Mouse (Mus musculus) MEL (cell line): ENCODE data around the gene Atp8a1. TPM values are rescaled to one million over a fixed set of nuclear protein-coding genes. Genes with fewer than 3 reads are reported as not detected.

Experiments
- DNase-seq: peaks from one replicate; pipeline ENCODE4 v3.0.0; 2011; ENCODE audit warnings: low read depth, low spot score
- H3K27ac ChIP-seq: 2 replicates; pipeline ENCODE4 v1.5.1; 2012; ENCODE audit warnings: low read depth, mild to moderate bottlenecking, control low read depth, low read length, moderate library complexity; ENCODE audit not compliant: control insufficient read depth
- H3K27me3 ChIP-seq, 2 experiments: fragments of 150-350 bp in 1 of 2; sonication (generic) in 1 of 2; 2 replicates each; pipeline ENCODE4 v1.6.1; 2012; ENCODE audit warnings: low read length in 2 of 2, mild to moderate bottlenecking in 2 of 2, improper control_type of control experiment in 1 of 2, moderate library complexity in 1 of 2; ENCODE audit not compliant: insufficient read depth in 2 of 2, control insufficient read depth in 1 of 2
- H3K36me3 ChIP-seq, 2 experiments: 2 replicates each; pipeline ENCODE4 v1.6.1; 2012 to 2014; ENCODE audit warnings: low read length in 2 of 2, improper control_type of control experiment in 1 of 2, inconsistent platforms in 1 of 2, mild to moderate bottlenecking in 1 of 2; ENCODE audit not compliant: insufficient read depth in 2 of 2, control insufficient read depth in 1 of 2
- H3K4me1 ChIP-seq, 2 experiments: fragments of 150-350 bp in 1 of 2; sonication (generic) in 1 of 2; 2 replicates each; pipeline ENCODE4 v1.6.1; 2012; ENCODE audit warnings: low read length in 2 of 2, improper control_type of control experiment in 1 of 2, mild to moderate bottlenecking in 1 of 2; ENCODE audit not compliant: insufficient read depth in 2 of 2, control insufficient read depth in 1 of 2
- H3K4me3 ChIP-seq, 2 experiments: fragments of 150-350 bp in 1 of 2; sonication (generic) in 1 of 2; 2 replicates each; pipeline ENCODE4 v1.5.1; 2012; ENCODE audit warnings: low read depth in 2 of 2, low read length in 2 of 2, mild to moderate bottlenecking in 2 of 2, moderate library complexity in 2 of 2, control low read depth in 1 of 2, improper control_type of control experiment in 1 of 2; ENCODE audit not compliant: control insufficient read depth in 1 of 2, insufficient read depth in 1 of 2
- H3K79me2 ChIP-seq: 2 replicates; pipeline ENCODE4 v1.6.1; 2012; ENCODE audit warnings: mild to moderate bottlenecking, low read length, moderate library complexity; ENCODE audit not compliant: control insufficient read depth, poor library complexity, insufficient read depth
- H3K9ac ChIP-seq: 2 replicates; pipeline ENCODE4 v1.6.1; 2012; ENCODE audit warnings: low read depth, mild to moderate bottlenecking, control low read depth, low read length, moderate library complexity; ENCODE audit not compliant: control insufficient read depth, poor library complexity, severe bottlenecking
- H3K9me3 ChIP-seq: fragments of 150-350 bp; sonication (generic); replicated peaks from 2 replicates; pipeline ENCODE4 v1.6.1; 2012; ENCODE audit warnings: mild to moderate bottlenecking, low read length, improper control_type of control experiment, moderate library complexity; ENCODE audit not compliant: insufficient read depth
- BHLHE40 ChIP-seq: IDR thresholded peaks from 2 replicates; pipeline ENCODE4 v1.6.1; 2012; ENCODE audit warnings: low read depth, mild to moderate bottlenecking, inconsistent platforms, low read length, improper control_type of control experiment, borderline replicate concordance
- CHD1 ChIP-seq: IDR thresholded peaks from 2 replicates; pipeline ENCODE4 v1.6.1; 2012; ENCODE audit warnings: low read depth, mild to moderate bottlenecking, inconsistent platforms, low read length, improper control_type of control experiment
- CHD2 ChIP-seq: IDR thresholded peaks from 2 replicates; pipeline ENCODE4 v1.6.1; 2011; ENCODE audit warnings: low read length, improper control_type of control experiment
- CTCF ChIP-seq, 3 experiments: IDR thresholded peaks in 2 of 3; conservative IDR thresholded peaks in 1 of 3; 2 replicates each; pipeline ENCODE4 v1.5.1; 2011 to 2012; ENCODE audit warnings: low read length in 3 of 3, low read depth in 2 of 3, mild to moderate bottlenecking in 2 of 3, improper control_type of control experiment in 1 of 3, inconsistent platforms in 1 of 3, mixed read lengths in 1 of 3, moderate library complexity in 1 of 3; ENCODE audit not compliant: control insufficient read depth in 1 of 3, insufficient read depth in 1 of 3, poor library complexity in 1 of 3, severe bottlenecking in 1 of 3
- ELF1 ChIP-seq: IDR thresholded peaks from 2 replicates; pipeline ENCODE4 v1.6.1; 2014; ENCODE audit warnings: low read depth, mild to moderate bottlenecking, inconsistent platforms, low read length, improper control_type of control experiment, moderate library complexity
- ETS1 ChIP-seq: IDR thresholded peaks from 2 replicates; pipeline ENCODE4 v1.6.1; 2012; ENCODE audit warnings: low read depth, mild to moderate bottlenecking, inconsistent platforms, low read length, improper control_type of control experiment, moderate library complexity
- GATA1 ChIP-seq: IDR thresholded peaks from 2 replicates; pipeline ENCODE4 v1.6.1; 2011; ENCODE audit warnings: low read depth, low read length, improper control_type of control experiment
- HCFC1 ChIP-seq: IDR thresholded peaks from 2 replicates; pipeline ENCODE4 v1.6.1; 2012; ENCODE audit warnings: low read depth, mild to moderate bottlenecking, inconsistent platforms, low read length, improper control_type of control experiment, moderate library complexity
- JUND ChIP-seq: IDR thresholded peaks from 2 replicates; pipeline ENCODE4 v1.6.1; 2011; ENCODE audit warnings: low read depth, mild to moderate bottlenecking, improper control_type of control experiment, low read length
- MAFK ChIP-seq: IDR thresholded peaks from 2 replicates; pipeline ENCODE4 v1.6.1; 2011; ENCODE audit warnings: low read depth, mild to moderate bottlenecking, low read length, improper control_type of control experiment, borderline replicate concordance
- MAZ ChIP-seq: IDR thresholded peaks from 2 replicates; pipeline ENCODE4 v1.6.1; 2012; ENCODE audit warnings: low read depth, mild to moderate bottlenecking, inconsistent platforms, low read length, improper control_type of control experiment
- MEF2A ChIP-seq: IDR thresholded peaks from 2 replicates; pipeline ENCODE4 v1.6.1; 2014; ENCODE audit warnings: low read depth, mild to moderate bottlenecking, inconsistent platforms, low read length, improper control_type of control experiment; ENCODE audit not compliant: poor library complexity, insufficient replicate concordance, severe bottlenecking; ENCODE audit errors: extremely low read depth
- MXI1 ChIP-seq: IDR thresholded peaks from 2 replicates; pipeline ENCODE4 v1.6.1; 2011; ENCODE audit warnings: mild to moderate bottlenecking, low read depth, low read length, improper control_type of control experiment
- MYB ChIP-seq: IDR thresholded peaks from 2 replicates; pipeline ENCODE4 v1.6.1; 2011; ENCODE audit warnings: mild to moderate bottlenecking, low read depth, low read length, improper control_type of control experiment
- NRF1 ChIP-seq: IDR thresholded peaks from 2 replicates; pipeline ENCODE4 v1.6.1; 2014; ENCODE audit warnings: low read depth, mild to moderate bottlenecking, inconsistent platforms, low read length, improper control_type of control experiment, moderate library complexity; ENCODE audit not compliant: poor library complexity, insufficient read depth, severe bottlenecking
- POLR2AphosphoS2 ChIP-seq: IDR thresholded peaks from 2 replicates; pipeline ENCODE4 v1.6.1; 2011; ENCODE audit warnings: low read length, improper control_type of control experiment
- POLR2AphosphoS5 ChIP-seq: IDR thresholded peaks from 2 replicates; pipeline ENCODE4 v1.6.1; 2012; ENCODE audit warnings: low read depth, borderline replicate concordance, mild to moderate bottlenecking, inconsistent platforms, low read length, moderate library complexity, mixed read lengths
- RCOR1 ChIP-seq: IDR thresholded peaks from 2 replicates; pipeline ENCODE4 v1.6.1; 2012; ENCODE audit warnings: low read depth, mild to moderate bottlenecking, inconsistent platforms, low read length, improper control_type of control experiment
- SMC3 ChIP-seq: IDR thresholded peaks from 2 replicates; pipeline ENCODE4 v1.6.1; 2011; ENCODE audit warnings: low read depth, low read length, improper control_type of control experiment
- TCF12 ChIP-seq: IDR thresholded peaks from 2 replicates; pipeline ENCODE4 v1.6.1; 2014; ENCODE audit warnings: low read depth, mild to moderate bottlenecking, inconsistent platforms, low read length, improper control_type of control experiment, moderate library complexity
- UBTF ChIP-seq: IDR thresholded peaks from 2 replicates; pipeline ENCODE4 v1.6.1; 2012; ENCODE audit warnings: low read depth, mild to moderate bottlenecking, inconsistent platforms, low read length, improper control_type of control experiment, moderate library complexity, borderline replicate concordance; ENCODE audit not compliant: insufficient read depth
- ZC3H11A ChIP-seq: IDR thresholded peaks from 2 replicates; pipeline ENCODE4 v1.6.1; 2012; ENCODE audit warnings: low read depth, mild to moderate bottlenecking, inconsistent platforms, low read length, improper control_type of control experiment
- ZKSCAN1 ChIP-seq: IDR thresholded peaks from 2 replicates; pipeline ENCODE4 v1.6.1; 2012; ENCODE audit warnings: low read depth, mild to moderate bottlenecking, inconsistent platforms, low read length, improper control_type of control experiment, moderate library complexity
- ZMIZ1 ChIP-seq: IDR thresholded peaks from 2 replicates; pipeline ENCODE4 v1.6.1; 2012; ENCODE audit warnings: low read depth, mild to moderate bottlenecking, inconsistent platforms, low read length, improper control_type of control experiment, moderate library complexity
- ZNF384 ChIP-seq: IDR thresholded peaks from 2 replicates; pipeline ENCODE4 v1.6.1; 2012; ENCODE audit warnings: low read depth, mild to moderate bottlenecking, inconsistent platforms, low read length, improper control_type of control experiment
- polyA plus RNA-seq, 2 experiments: library from polyadenylated mRNA; stranded (reverse) in 1 of 2; unstranded in 1 of 2; fragments of >175 nt in 1 of 2; fragments of >200 nt in 1 of 2; gene quantifications; 2 replicates each; pipeline versions ENCODE4 v1.2.1 to v1.2.4; 2012; ENCODE audit warnings: low replicate concordance in 2 of 2, low read depth in 1 of 2; ENCODE audit not compliant: insufficient read length in 2 of 2, insufficient read depth in 1 of 2, missing spikeins in 1 of 2
- total RNA-seq: library from RNA; depleted of rRNA; stranded (reverse); fragments of 300-350 nt; gene quantifications from 2 replicates; pipeline ENCODE4 v1.2.3, GENCODE M21; 2012

The Atp8a1 gene
- total and polyA plus RNA-seq, 3 experiments: 18.2 to 22.1 TPM; not detected in 1

- Histone ChIP-seq H3K4me1 (no peaks in the 10 kb centered on the region), H3K27me3 (no peaks in the 10 kb centered on the region), H3K79me2 (no peaks in the 10 kb centered on the region), H3K9ac (no peak overlapping the region), H3K9me3 (no peaks in the 10 kb centered on the region), H3K4me3 (no peak overlapping the region), H3K27ac (no peak overlapping the region), H3K36me3 (peaks cover 0 to under 1% of the 10 kb centered on the region in 2 experiments; a peak in 3 of 4 replicates)
- TF ChIP-seq POLR2AphosphoS2 (no peak), MXI1 (no peak), RCOR1 (no peak), BHLHE40 (no peak), ZC3H11A (no peak), ZMIZ1 (no peak), UBTF (no peak), MAFK (no peak), CHD2 (no peak), CTCF (IDR thresholded peaks at IDR 0.05 in 2 of 3, conservative IDR thresholded peaks at IDR 0.05 in 1 of 3; ENCODE audit: control insufficient read depth in 1 of 3, insufficient read depth in 1 of 3, low read depth in 2 of 3, low read length in 3 of 3, poor library complexity in 1 of 3, severe bottlenecking in 1 of 3) (no peak), ZKSCAN1 (no peak), TCF12 (no peak), GATA1 (no peak), MEF2A (no peak), ELF1 (no peak)
- DNase-seq: no peak
Measured at GRCm38 (mm10) chr5:67794129-67794800, 53.0 kb downstream of the Atp8a1 start.

GRCm38 (mm10) chr5:67782775-67783174, 64.5 kb downstream of the Atp8a1 start:
- H3K79me2 ChIP-seq: no peaks in the 10 kb centered on the region; the same call in 1 of the 2 replicates
- H3K4me3 ChIP-seq: no peak overlapping the region
- H3K27ac ChIP-seq: no peak overlapping the region
- H3K27me3 ChIP-seq: no peaks in the 10 kb centered on the region
- no peak for DNase-seq
- TF ChIP-seq ZNF384 (no peak), CHD1 (no peak), MXI1 (no peak), ETS1 (no peak), POLR2AphosphoS2 (no peak), MYB (no peak), CTCF (IDR thresholded peaks at IDR 0.05 in 2 of 3, conservative IDR thresholded peaks at IDR 0.05 in 1 of 3; ENCODE audit: control insufficient read depth in 1 of 3, insufficient read depth in 1 of 3, low read depth in 2 of 3, low read length in 3 of 3, poor library complexity in 1 of 3, severe bottlenecking in 1 of 3) (no peak), SMC3 (no peak), MEF2A (no peak), ZMIZ1 (no peak), ZKSCAN1 (no peak), ZC3H11A (no peak), GATA1 (no peak), HCFC1 (no peak), POLR2AphosphoS5 (no peak), BHLHE40 (no peak), NRF1 (no peak), JUND (no peak), ELF1 (no peak), MAZ (no peak)
- no peak overlapping the region for H3K9ac ChIP-seq
- H3K36me3 ChIP-seq: peaks cover 0 to 7% of the 10 kb centered on the region in 2 experiments; a peak in 3 of 4 replicates
- no peaks in the 10 kb centered on the region; a peak in 1 of 4 replicates for H3K4me1 ChIP-seq
- H3K9me3 ChIP-seq: no peaks in the 10 kb centered on the region
